Mouse (Mus musculus): ENCODE data around the gene Tas2r143.

- no peak for TF ChIP-seq CTCF (conservative IDR thresholded peaks at IDR 0.05; ENCODE audit: low read length)
- TF ChIP-seq POU5F1 (IDR thresholded peaks at IDR 0.05; ENCODE audit: borderline replicate concordance, low read length): no peak
- no peak for TF ChIP-seq NANOG (IDR thresholded peaks at IDR 0.05; ENCODE audit: borderline replicate concordance, low read length)
These were observed 41.4 kb downstream of the Tas2r143 start for GRCm38 (mm10) chr6:42441395-42441794.

Data from E14TG2a.4 (cell line).